Mouse (Mus musculus) forelimb bud, embryonic 11.5 days (tissue): ENCODE results near the gene Gm45713.
"Not testable (repeated sequence)": the region's sequence is repeated elsewhere in the genome, so short reads cannot be mapped to it uniquely, and the experiment has no call there.

ENCODE experiments used
- DNase-seq: peaks from one replicate; pipeline ENCODE4 v3.0.0-alpha.2; 2012; ENCODE audit warnings: low read depth, low spot score

Gm45713 gene

GRCm38 (mm10) chr7:45162996-45163615 is 27.1 kb upstream of the Gm45713 start:
- no peak for DNase-seq

GRCm38 (mm10) chr7:45162551-45162950 is 26.5 kb upstream of the Gm45713 start:
- DNase-seq: no peak

GRCm38 (mm10) chr7:45161612-45162473 is 25.8 kb upstream of the Gm45713 start:
- DNase-seq: peak; percentile 87

- DNase-seq: no peak
Measured at GRCm38 (mm10) chr7:45160866-45161265, 24.8 kb upstream of the Gm45713 start.

- no peak for DNase-seq
Measured at GRCm38 (mm10) chr7:45160316-45160800, 24.3 kb upstream of the Gm45713 start.

GRCm38 (mm10) chr7:45158991-45159390 is 23.0 kb upstream of the Gm45713 start:
- DNase-seq: no peak

- DNase-seq: no peak
Measured at GRCm38 (mm10) chr7:45157459-45157858, 21.4 kb upstream of the Gm45713 start.

GRCm38 (mm10) chr7:45156206-45156605 is 20.2 kb upstream of the Gm45713 start:
- no peak for DNase-seq

GRCm38 (mm10) chr7:45155590-45155989 is 19.6 kb upstream of the Gm45713 start:
- DNase-seq: no peak

- no peak for DNase-seq
Measured at GRCm38 (mm10) chr7:45154993-45155514, 19.0 kb upstream of the Gm45713 start.

- peak; percentile 91 for DNase-seq
Measured at GRCm38 (mm10) chr7:45154096-45154992, 18.3 kb upstream of the Gm45713 start, which contains the start of the genes Pih1d1 and Aldh16a1. TSS of gene Pih1d1 (plus strand) at chr7:45154303. TSS of gene Aldh16a1 (minus strand) at chr7:45154584.

GRCm38 (mm10) chr7:45153586-45153985 is 17.6 kb upstream of the Gm45713 start:
- DNase-seq: no peak

- DNase-seq: not testable (repeated sequence)
Measured at GRCm38 (mm10) chr7:45153052-45153451, 17.0 kb upstream of the Gm45713 start.

- DNase-seq: no peak
Measured at GRCm38 (mm10) chr7:45151303-45151702, 15.3 kb upstream of the Gm45713 start.

- no peak for DNase-seq
Measured at GRCm38 (mm10) chr7:45150321-45150720, 14.3 kb upstream of the Gm45713 start.

GRCm38 (mm10) chr7:45149545-45149944 is 13.5 kb upstream of the Gm45713 start:
- no peak for DNase-seq

GRCm38 (mm10) chr7:45148534-45149098 is 12.6 kb upstream of the Gm45713 start:
- DNase-seq: no peak

GRCm38 (mm10) chr7:45147899-45148298 is 11.9 kb upstream of the Gm45713 start:
- no peak for DNase-seq

- no peak for DNase-seq
Measured at GRCm38 (mm10) chr7:45147267-45147666, 11.2 kb upstream of the Gm45713 start.

- DNase-seq: no peak
Measured at GRCm38 (mm10) chr7:45145460-45145859, 9.4 kb upstream of the Gm45713 start.
